Mouse (Mus musculus) mouse embryonic stem cell (cell line): ENCODE data around the gene Eef2k.
"Not testable (repeated sequence)": the region's sequence is repeated elsewhere in the genome, so short reads cannot be mapped to it uniquely, and the experiment has no call there.

ENCODE experiments used
- in situ Hi-C, 2 experiments: fragments of 300-500 bp; cut with MboI; formaldehyde crosslinking; loops; 1 replicate in 1 of 2; 3 replicates in 1 of 2; pipeline ENCODE4 v1.14.3; 2019 to 2020; ENCODE audit warnings: low sequenced_read_pairs in 2 of 2, low pct_unique_long_range_greater_than_20kb in 1 of 2, mixed read lengths in 1 of 2; ENCODE audit not compliant: unreplicated experiment in 1 of 2

Gene Eef2k

GRCm38 (mm10) chr7:120911268-120911667, 68.6 kb downstream of the Eef2k start:
- in situ Hi-C loops = loop anchor here in 1 of 2 experiments (5.0 to 10.0 kb wide), 2 partner anchors 74 to 236 kb away; partner anchors contain the start of genes Mosmo and Pdzd9

- in situ Hi-C loops = loop anchor here in 1 of 2 experiments (5.0 to 10.0 kb wide), 2 partner anchors 76 to 239 kb away; partner anchors contain the start of genes Mosmo and Pdzd9
Measured at GRCm38 (mm10) chr7:120913332-120913731, 70.7 kb downstream of the Eef2k start.

- in situ Hi-C loops = loop anchor here in 1 of 2 experiments (10.0 kb wide), 1 partner anchor 242 kb away; the partner anchor contains the start of genes Mosmo and Pdzd9
Measured at GRCm38 (mm10) chr7:120916262-120916875, 73.7 kb downstream of the Eef2k start.

- in situ Hi-C loops = loop anchor here in 1 of 2 experiments (10.0 kb wide), 1 partner anchor 242 kb away; the partner anchor contains the start of genes Mosmo and Pdzd9
Measured at GRCm38 (mm10) chr7:120917279-120917591, 74.6 kb downstream of the Eef2k start.

GRCm38 (mm10) chr7:120917592-120918461, 75.2 kb downstream of the Eef2k start, which contains the start of gene Polr3e:
Gene Polr3e (plus strand): TSS chr7:120917744.
- in situ Hi-C loops = loop anchor here in 1 of 2 experiments (10.0 kb wide), 1 partner anchor 243 kb away; the partner anchor contains the start of genes Mosmo and Pdzd9

GRCm38 (mm10) chr7:120918526-120918962, 75.9 kb downstream of the Eef2k start:
- in situ Hi-C loops = loop anchor here in 1 of 2 experiments (10.0 kb wide), 1 partner anchor 244 kb away; the partner anchor contains the start of genes Mosmo and Pdzd9

GRCm38 (mm10) chr7:120933110-120933509, 90.5 kb downstream of the Eef2k start:
- in situ Hi-C loops = no loop called here

- in situ Hi-C loops = no loop called here
Measured at GRCm38 (mm10) chr7:120933680-120934195, 91.1 kb downstream of the Eef2k start.

GRCm38 (mm10) chr7:120934716-120935115, 92.1 kb downstream of the Eef2k start:
- in situ Hi-C loops = no loop called here

- in situ Hi-C loops = no loop called here
Measured at GRCm38 (mm10) chr7:120936522-120936921, 93.9 kb downstream of the Eef2k start.

GRCm38 (mm10) chr7:120938206-120938605, 95.6 kb downstream of the Eef2k start:
- in situ Hi-C loops = no loop called here

- in situ Hi-C loops = no loop called here
Measured at GRCm38 (mm10) chr7:120940343-120940742, 97.7 kb downstream of the Eef2k start.

- in situ Hi-C loops = no loop called here
Measured at GRCm38 (mm10) chr7:120941214-120941613, 98.6 kb downstream of the Eef2k start.

- in situ Hi-C loops = no loop called here
Measured at GRCm38 (mm10) chr7:120942506-120942905, 99.9 kb downstream of the Eef2k start.

- in situ Hi-C loops = no loop called here
Measured at GRCm38 (mm10) chr7:120943936-120944509, 101.4 kb downstream of the Eef2k start.

GRCm38 (mm10) chr7:120953591-120953990, 111.0 kb downstream of the Eef2k start:
- in situ Hi-C loops = not testable (repeated sequence)
